In genomic region chr4:83526270-83526987, GRCm38 (mm10) we compare ENCODE assay signal across 8 mouse cellular contexts. TPM values are rescaled to one million over a fixed set of nuclear protein-coding genes. Genes with fewer than 3 reads are reported as not detected.
DNase-seq lines count a peak whose midpoint lies in the region; ATAC-seq and TF ChIP-seq lines count a peak whose summit lies in the region.

No protein-coding gene starts in this region.

- ATAC-seq in forebrain, postnatal 0 days, result no peak
- ATAC-seq in kidney, embryonic 15.5 days (replicated peaks; ENCODE audit: low FRiP score), result no peak

- no peaks in the 10 kb centered on the region for H3K36me3 ChIP-seq in forebrain, postnatal 0 days (ENCODE audit: insufficient read depth)
- H3K36me3 ChIP-seq in kidney, embryonic 15.5 days, result no peaks in the 10 kb centered on the region
- H3K36me3 ChIP-seq in midbrain, embryonic 10.5 days, result no peaks in the 10 kb centered on the region

- H3K4me2 ChIP-seq in forebrain, postnatal 0 days (ENCODE audit: low read depth), result peak overlapping the region; percentile 95
- H3K4me2 ChIP-seq in kidney, embryonic 15.5 days, result peak overlapping the region; percentile 85

- H3K27me3 ChIP-seq in forebrain, postnatal 0 days (ENCODE audit: insufficient read depth, low read length), result no peaks in the 10 kb centered on the region
- no peaks in the 10 kb centered on the region for H3K27me3 ChIP-seq in kidney, embryonic 15.5 days
- no peaks in the 10 kb centered on the region for H3K27me3 ChIP-seq in midbrain, embryonic 10.5 days (ENCODE audit: low read depth, poor library complexity, severe bottlenecking)

- no peak for TF ChIP-seq CTCF in left cerebral cortex, adult 2 months (IDR thresholded peaks at IDR 0.05)
- TF ChIP-seq CTCF in forebrain, postnatal 0 days (IDR thresholded peaks at IDR 0.05; ENCODE audit: low read depth), result no peak

- H3K9ac ChIP-seq in forebrain, postnatal 0 days, result peak overlapping the region; percentile 31; the same call in 1 of the 2 replicates
- 0 out of 2 replicates have a peak overlapping the region, but pooled peaks have one; percentile 68 for H3K9ac ChIP-seq in kidney, embryonic 15.5 days

- H3K9me3 ChIP-seq in forebrain, postnatal 0 days (ENCODE audit: low read length), result no peaks in the 10 kb centered on the region
- no peaks in the 10 kb centered on the region; the same call in 1 of the 2 replicates for H3K9me3 ChIP-seq in kidney, embryonic 15.5 days (replicated peaks)
- no peaks in the 10 kb centered on the region for H3K9me3 ChIP-seq in midbrain, embryonic 10.5 days (replicated peaks)

- DNase-seq in left cerebral cortex, adult 2 months (ENCODE audit: extremely low spot score in 1 of 2, low spot score in 2 of 2), result no peak
- DNase-seq in left cerebral cortex, postnatal 4 days, result no peak
- no peak for DNase-seq in forebrain, postnatal 0 days
- no peak for DNase-seq in midbrain, embryonic 10.5 days (ENCODE audit: low spot score)
- DNase-seq in frontal cortex, postnatal 14 days (ENCODE audit: low spot score in 2 of 2), result no peak
- DNase-seq in gastrocnemius, postnatal 4 days (ENCODE audit: low spot score in 2 of 2), result no peak
- no peak for DNase-seq in thymus, postnatal 36 days

- WGBS in forebrain, postnatal 0 days, result 5% methylated on average over 13 of the region's 13 CpGs
- 5% methylated on average over 13 of the region's 13 CpGs for WGBS in kidney, embryonic 15.5 days
- 8% methylated on average over 13 of the region's 13 CpGs for WGBS in midbrain, embryonic 10.5 days

- peak overlapping the region; percentile 79 for H3K4me3 ChIP-seq in left cerebral cortex, adult 2 months
- H3K4me3 ChIP-seq in forebrain, postnatal 0 days (ENCODE audit: low read depth, low read length), result peak overlapping the region; percentile 48
- H3K4me3 ChIP-seq in kidney, embryonic 15.5 days (replicated peaks), result peak overlapping the region; percentile 75
- peak overlapping the region; percentile 82 for H3K4me3 ChIP-seq in midbrain, embryonic 10.5 days

- H3K4me1 ChIP-seq in forebrain, postnatal 0 days (ENCODE audit: insufficient read depth), result 0 out of 2 replicates have a peak, but pooled peaks cover 5% of the 10 kb centered on the region
- H3K4me1 ChIP-seq in kidney, embryonic 15.5 days, result peaks cover 20% of the 10 kb centered on the region
- peaks cover 52% of the 10 kb centered on the region for H3K4me1 ChIP-seq in midbrain, embryonic 10.5 days

- H3K27ac ChIP-seq in left cerebral cortex, adult 2 months, result no peak overlapping the region
- no peak overlapping the region for H3K27ac ChIP-seq in forebrain, postnatal 0 days (ENCODE audit: low read depth, low read length)
- H3K27ac ChIP-seq in kidney, embryonic 15.5 days, result peak overlapping the region; percentile 71
- no peak overlapping the region for H3K27ac ChIP-seq in midbrain, embryonic 10.5 days (replicated peaks)

- intact Hi-C loops in left cerebral cortex, adult 2 months (cut with DNase I), result loop anchor here (2.0 kb wide), 1 partner anchor 44 kb away; no protein-coding TSS in a partner anchor
- intact Hi-C loops in left cerebral cortex, postnatal 4 days (cut with DNase I), result loop anchor here (5.0 kb wide), 1 partner anchor 41 kb away; no protein-coding TSS in a partner anchor

RNA-seq across cellular contexts. Expression of gene Ccdc171, which starts 1.1 kb away (rescaled TPM):
- 1 to 10 TPM; 3.6 to 4.8 TPM for total RNA-seq in left cerebral cortex, adult 2 months (2021)
- 1 to 10 TPM; 4.2 to 5.6 TPM for total RNA-seq in left cerebral cortex, postnatal 4 days (2021)
- total RNA-seq in forebrain, postnatal 0 days (2014; rRNA removed), result 3.9 and 4.6 TPM in 2 replicates
- 1.5 and 2.9 TPM in 2 replicates for polyA plus RNA-seq in forebrain, postnatal 0 days (2015; fragmentation: Nextera tagmentation; extraction: Ambion mirVana)
- 3.2 and 3.7 TPM in 2 replicates for polyA plus RNA-seq in kidney, embryonic 15.5 days (2015; fragmentation: Nextera tagmentation; extraction: Ambion mirVana)
- polyA plus RNA-seq in midbrain, embryonic 10.5 days (2016; fragmentation: Nextera tagmentation; extraction: Ambion mirVana), result 4.3 and 5.1 TPM in 2 replicates
- 1 to 10 TPM; 1.9 to 2.1 TPM for total RNA-seq in gastrocnemius, postnatal 4 days (2021)

RNA-seq across cellular contexts. Expression of gene Psip1, which starts 40.2 kb away (rescaled TPM):
- 100 to 1,000 TPM; 197 to 199 TPM for total RNA-seq in left cerebral cortex, adult 2 months (2021)
- 100 to 1,000 TPM; 271 to 277 TPM for total RNA-seq in left cerebral cortex, postnatal 4 days (2021)
- 248 and 298 TPM in 2 replicates for total RNA-seq in forebrain, postnatal 0 days (2014; rRNA removed)
- polyA plus RNA-seq in forebrain, postnatal 0 days (2015; fragmentation: Nextera tagmentation; extraction: Ambion mirVana), result 284 and 309 TPM in 2 replicates
- polyA plus RNA-seq in kidney, embryonic 15.5 days (2015; fragmentation: Nextera tagmentation; extraction: Ambion mirVana), result 150 and 151 TPM in 2 replicates
- polyA plus RNA-seq in midbrain, embryonic 10.5 days (2016; fragmentation: Nextera tagmentation; extraction: Ambion mirVana), result 302 and 314 TPM in 2 replicates
- total RNA-seq in gastrocnemius, postnatal 4 days (2021), result 10 to 100 TPM; 53.5 to 55.0 TPM
